Mouse (Mus musculus): ENCODE measurements around the gene Sgms1. TPM values are rescaled to one million over a fixed set of nuclear protein-coding genes. Genes with fewer than 3 reads are reported as not detected.

Sgms1 gene
- total RNA-seq, 2 experiments from 2014 or later: 23.4 to 27.2 TPM

- DNase-seq: no peak
- intact Hi-C loops (cut with DNase I): no loop called here
These were observed 165.0 kb downstream of the Sgms1 start for GRCm38 (mm10) chr19:32224318-32225096.

GRCm38 (mm10) chr19:32223751-32224174, 165.8 kb downstream of the Sgms1 start:
- DNase-seq: no peak
- intact Hi-C loops (cut with DNase I): no loop called here

- no peak for DNase-seq
- intact Hi-C loops (cut with DNase I): no loop called here
These were observed 167.4 kb downstream of the Sgms1 start for GRCm38 (mm10) chr19:32222083-32222482.

- intact Hi-C loops (cut with DNase I): no loop called here
- DNase-seq: no peak
These were observed 168.5 kb downstream of the Sgms1 start for GRCm38 (mm10) chr19:32220991-32221390.

GRCm38 (mm10) chr19:32216710-32217109, 172.8 kb downstream of the Sgms1 start:
- intact Hi-C loops (cut with DNase I): no loop called here

GRCm38 (mm10) chr19:32214905-32215806, 174.4 kb downstream of the Sgms1 start:
- no peak for DNase-seq
- intact Hi-C loops (cut with DNase I): no loop called here

More at GRCm38 (mm10) chr19:32216710-32217109, 172.8 kb downstream of the Sgms1 start:
- DNase-seq: no peak

- no peak for DNase-seq
- intact Hi-C loops (cut with DNase I): no loop called here
These were observed 175.9 kb downstream of the Sgms1 start for GRCm38 (mm10) chr19:32213577-32213976.

- DNase-seq: no peak
- intact Hi-C loops (cut with DNase I): no loop called here
These were observed 178.3 kb downstream of the Sgms1 start for GRCm38 (mm10) chr19:32211293-32211585.

- intact Hi-C loops (cut with DNase I): no loop called here
- DNase-seq: peak; percentile 36
These were observed 178.8 kb downstream of the Sgms1 start for GRCm38 (mm10) chr19:32210450-32211292.

GRCm38 (mm10) chr19:32210099-32210449, 179.4 kb downstream of the Sgms1 start:
- intact Hi-C loops (cut with DNase I): no loop called here
- DNase-seq: no peak

- intact Hi-C loops (cut with DNase I): no loop called here
These were observed 187.1 kb downstream of the Sgms1 start for GRCm38 (mm10) chr19:32202131-32203114.

GRCm38 (mm10) chr19:32199861-32200574, 189.5 kb downstream of the Sgms1 start:
- DNase-seq: no peak
- intact Hi-C loops (cut with DNase I): no loop called here

More at GRCm38 (mm10) chr19:32202131-32203114, 187.1 kb downstream of the Sgms1 start:
- no peak for DNase-seq

GRCm38 (mm10) chr19:32199133-32199532, 190.4 kb downstream of the Sgms1 start:
- intact Hi-C loops (cut with DNase I): no loop called here
- DNase-seq: no peak

- DNase-seq: no peak
- intact Hi-C loops (cut with DNase I): no loop called here
These were observed 190.9 kb downstream of the Sgms1 start for GRCm38 (mm10) chr19:32198494-32199106.

- DNase-seq: no peak
- intact Hi-C loops (cut with DNase I): no loop called here
These were observed 192.3 kb downstream of the Sgms1 start for GRCm38 (mm10) chr19:32196976-32197819.

- no peak for DNase-seq
- intact Hi-C loops (cut with DNase I): no loop called here
These were observed 193.3 kb downstream of the Sgms1 start for GRCm38 (mm10) chr19:32196222-32196621.

GRCm38 (mm10) chr19:32194863-32195262, 194.7 kb downstream of the Sgms1 start:
- intact Hi-C loops (cut with DNase I): no loop called here
- no peak for DNase-seq

GRCm38 (mm10) chr19:32194074-32194473, 195.4 kb downstream of the Sgms1 start:
- intact Hi-C loops (cut with DNase I): no loop called here
- DNase-seq: no peak
